Mouse (Mus musculus) naive thymus-derived CD4-positive, alpha-beta T cell, adult 5 months (primary cell): ENCODE data around the gene H2-Q2. TPM values are rescaled to one million over a fixed set of nuclear protein-coding genes. Genes with fewer than 3 reads are reported as not detected.

Experiments used
- polyA plus RNA-seq: library from polyadenylated mRNA; unstranded; fragments of 100-300 nt; shearing (Covaris generic); gene quantifications from one replicate; pipeline ENCODE4 v1.2.1, GENCODE M21; 2017

The H2-Q2 gene
- 7.0 TPM for polyA plus RNA-seq

GRCm38 (mm10) chr17:35342071-35342671 lies at the start of gene H2-Q2:
Gene H2-Q2 (plus strand): TSS chr17:35342242.

GRCm38 (mm10) chr17:35320327-35321081 lies 21.5 kb upstream of the H2-Q2 start, which contains the start of gene H2-Q1:
Gene H2-Q1 (plus strand): TSS chr17:35320405.

GRCm38 (mm10) chr17:35379369-35379728 lies 37.3 kb downstream of the H2-Q2 start, which contains the start of gene H2-Q4:
Gene H2-Q4 (plus strand): TSS chr17:35379617.

Other genes with a start within 250 kb of the H2-Q2 start
- not detected for gene Ly6g5c, start 234.0 kb upstream of the H2-Q2 start, polyA plus RNA-seq
- 1.2 TPM for gene Ly6g5b, start 226.8 kb upstream of the H2-Q2 start, polyA plus RNA-seq
- gene Gpank1, start 220.8 kb upstream of the H2-Q2 start, polyA plus RNA-seq: 64.4 TPM
- 190 TPM for gene Csnk2b, start 220.2 kb upstream of the H2-Q2 start, polyA plus RNA-seq
- 0.75 TPM for gene D17H6S53E, start 215.9 kb upstream of the H2-Q2 start, polyA plus RNA-seq
- gene Apom, start 210.2 kb upstream of the H2-Q2 start, polyA plus RNA-seq: not detected
- 77.8 TPM for gene Bag6, start 207.1 kb upstream of the H2-Q2 start, polyA plus RNA-seq
- 31.3 TPM for gene Prrc2a, start 177.3 kb upstream of the H2-Q2 start, polyA plus RNA-seq
- not detected for gene Aif1, start 166.2 kb upstream of the H2-Q2 start, polyA plus RNA-seq
- gene Lst1, start 153.8 kb upstream of the H2-Q2 start, polyA plus RNA-seq: 1.8 TPM
- 754 TPM for gene Ltb, start 147.8 kb upstream of the H2-Q2 start, polyA plus RNA-seq
- 4.2 TPM for gene Tnf, start 140.2 kb upstream of the H2-Q2 start, polyA plus RNA-seq
- gene Lta, start 136.9 kb upstream of the H2-Q2 start, polyA plus RNA-seq: 24.6 TPM
- not detected for gene Gm16181, start 121.4 kb upstream of the H2-Q2 start, polyA plus RNA-seq
- 1.4 TPM for gene Atp6v1g2, start 108.6 kb upstream of the H2-Q2 start, polyA plus RNA-seq
- 16.0 TPM for gene Nfkbil1, start 106.5 kb upstream of the H2-Q2 start, polyA plus RNA-seq
- gene Ddx39b, start 100.5 kb upstream of the H2-Q2 start, polyA plus RNA-seq: 192 TPM
- 5,786 TPM for gene H2-D1, start 79.5 kb upstream of the H2-Q2 start, polyA plus RNA-seq
- not detected for gene H2-Q1, start 21.8 kb upstream of the H2-Q2 start, polyA plus RNA-seq
- gene H2-Q4, start 37.4 kb downstream of the H2-Q2 start, polyA plus RNA-seq: 50.9 TPM
- gene H2-Q6, start 82.6 kb downstream of the H2-Q2 start, polyA plus RNA-seq: 505 TPM
- 1,681 TPM for gene H2-Q7, start 96.9 kb downstream of the H2-Q2 start, polyA plus RNA-seq
- gene H2-Q10, start 127.8 kb downstream of the H2-Q2 start, polyA plus RNA-seq: 24.6 TPM
- not detected for gene Pou5f1, start 163.8 kb downstream of the H2-Q2 start, polyA plus RNA-seq
- gene Tcf19, start 174.6 kb downstream of the H2-Q2 start, polyA plus RNA-seq: 8.0 TPM
- gene Cchcr1, start 174.9 kb downstream of the H2-Q2 start, polyA plus RNA-seq: 2.9 TPM
- not detected for gene Psors1c2, start 191.0 kb downstream of the H2-Q2 start, polyA plus RNA-seq
- gene Cdsn, start 209.9 kb downstream of the H2-Q2 start, polyA plus RNA-seq: not detected
- gene 2300002M23Rik, start 225.2 kb downstream of the H2-Q2 start, polyA plus RNA-seq: not detected